Mouse (Mus musculus) liver, embryonic 14 days (tissue): ENCODE measurements around the gene Dync2h1. TPM values are rescaled to one million over a fixed set of nuclear protein-coding genes. Genes with fewer than 3 reads are reported as not detected.

Source experiments
- polyA plus RNA-seq: library from polyadenylated mRNA; depleted of rRNA; stranded (reverse); fragments of >200 nt; gene quantifications from 2 replicates; pipeline ENCODE4 v1.2.3, GENCODE M21; 2012; rRNA removed

Dync2h1 gene
- 0.50 and 0.53 TPM in 2 replicates for polyA plus RNA-seq

DNA sequence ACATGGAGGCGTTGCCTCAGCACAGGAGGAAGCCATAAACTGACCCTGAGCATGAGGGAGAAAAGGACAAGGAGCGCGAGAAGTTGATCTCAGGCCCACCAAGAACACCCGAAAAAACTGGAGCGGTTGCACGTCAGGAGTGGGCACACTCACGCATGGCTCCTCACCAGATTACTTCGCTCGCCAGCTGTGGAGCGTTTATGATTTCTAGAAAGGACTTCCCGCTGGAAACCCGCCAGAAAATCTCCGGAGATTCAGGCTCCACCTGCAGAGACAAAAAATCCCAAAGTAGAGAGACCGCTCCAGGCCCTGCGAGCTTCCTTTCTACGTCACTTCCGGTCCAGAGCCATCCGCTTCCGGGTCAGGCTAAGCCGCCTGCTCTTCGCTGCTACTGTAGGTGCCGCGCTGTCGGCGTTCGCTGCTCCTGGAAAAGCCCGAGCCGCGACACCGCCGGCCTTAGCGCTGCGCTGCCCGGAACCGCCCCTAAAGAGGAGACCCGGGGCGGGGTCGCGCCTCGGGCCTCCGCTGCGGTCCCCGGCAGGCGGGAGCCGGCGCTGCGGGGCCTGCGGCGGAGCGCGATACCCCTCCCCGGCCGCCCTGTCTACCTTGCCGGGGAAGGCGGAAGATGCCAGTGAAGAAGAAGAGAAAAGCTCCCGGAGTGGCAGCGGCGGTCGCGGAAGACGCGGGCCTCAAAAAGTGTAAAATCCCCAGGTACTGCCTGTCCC lies at the start of gene Dync2h1, which contains the start of gene Dcun1d5:
Dync2h1 (minus strand) TSS at position 275 of the 725 bp plus-strand sequence.
Dcun1d5 (plus strand) TSS at position 349 of the 725 bp plus-strand sequence.

Other genes with a start within 250 kb of the Dync2h1 start
- gene Dcun1d5, start 74 bp upstream of the Dync2h1 start, polyA plus RNA-seq: 35.3 and 37.4 TPM in 2 replicates
- gene Mmp13, start 88.1 kb upstream of the Dync2h1 start, polyA plus RNA-seq: 0.08 and 0.09 TPM in 2 replicates
- 0.05 and 0.09 TPM in 2 replicates for gene Mmp12, start 159.9 kb upstream of the Dync2h1 start, polyA plus RNA-seq
- not detected in 2 replicates for gene Mmp1b, start 203.6 kb upstream of the Dync2h1 start, polyA plus RNA-seq